Mouse (Mus musculus) heart, postnatal 14 days (tissue): ENCODE measurements around the gene Ucp3. TPM values are rescaled to one million over a fixed set of nuclear protein-coding genes. Genes with fewer than 3 reads are reported as not detected.

Experiments used
- DNase-seq, 2 experiments: peaks; one replicate each; pipeline ENCODE4 v3.0.0; 2021 to 2022
- intact Hi-C: fragments of 180-260 bp; cut with DNase I; formaldehyde crosslinking; loops from one replicate; pipeline ENCODE4 v1.15.1; 2025
- total RNA-seq, 2 experiments: library from RNA; stranded (reverse); gene quantifications; 2 replicates each; pipeline ENCODE4 v1.2.3; 2021

The Ucp3 gene
- total RNA-seq, 2 experiments from 2014 or later = 50.0 to 74.5 TPM

DNA sequence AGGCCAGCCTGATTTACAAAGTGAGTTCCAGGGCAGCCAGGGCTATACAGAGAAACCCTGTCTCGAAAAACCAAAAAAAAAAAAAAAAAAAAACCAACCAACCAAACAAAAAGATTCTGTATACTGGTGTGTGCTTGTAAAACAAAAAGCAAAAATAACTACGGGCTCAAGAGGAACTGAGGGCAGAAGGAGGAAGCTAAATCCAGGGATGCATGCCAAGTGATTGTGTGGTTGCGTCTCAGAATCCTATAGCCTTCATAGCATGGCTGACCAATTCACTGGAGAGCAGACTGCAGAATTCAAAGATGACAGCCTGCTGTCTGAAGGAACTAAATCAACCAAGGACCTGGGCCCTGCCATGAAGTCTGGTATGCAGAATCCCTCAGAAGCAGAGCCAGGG lies 61.4 kb downstream of the Ucp3 start:
- intact Hi-C loops = no loop called here
- DNase-seq = no peak

DNA sequence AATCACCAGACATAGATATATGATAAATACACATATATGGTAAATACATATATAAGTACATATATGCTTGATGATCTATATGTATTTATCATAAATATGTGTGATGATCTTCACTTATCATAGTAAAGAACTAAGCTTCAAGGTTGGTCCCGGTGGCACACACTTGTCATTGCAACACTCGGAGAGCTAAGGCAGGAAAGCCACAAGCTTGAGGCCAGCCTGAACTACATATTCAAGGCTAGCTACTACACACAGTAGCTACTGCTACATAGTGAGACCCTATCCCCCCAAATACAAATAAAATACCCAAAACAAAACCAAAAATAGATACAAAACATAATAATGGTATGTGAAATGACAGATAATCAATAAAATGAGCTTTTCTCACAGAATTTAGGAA lies 63.0 kb downstream of the Ucp3 start:
- DNase-seq = no peak
- intact Hi-C loops = no loop called here

Other genes with a start within 250 kb of the Ucp3 start
- gene Pgm2l1, start 245.6 kb upstream of the Ucp3 start, total RNA-seq = 1 to 10 TPM; 8.1 TPM
- 1 to 10 TPM in 1 of 2 experiments, under 1 TPM in 1; 0.80 to 1.1 TPM for gene P4ha3, start 187.5 kb upstream of the Ucp3 start, total RNA-seq
- 10 to 100 TPM; 10.2 to 12.9 TPM for gene C2cd3, start 100.8 kb upstream of the Ucp3 start, total RNA-seq
- gene Ppme1, start 100.7 kb upstream of the Ucp3 start, total RNA-seq = 10 to 100 TPM; 37.8 to 44.0 TPM
- gene Ucp2, start 20.3 kb downstream of the Ucp3 start, total RNA-seq = 100 to 1,000 TPM; 781 to 850 TPM
- gene Dnajb13, start 42.0 kb downstream of the Ucp3 start, total RNA-seq = not detected
- gene Coa4, start 64.1 kb downstream of the Ucp3 start, total RNA-seq = 10 to 100 TPM; 13.0 to 13.3 TPM
- gene Rab6a, start 134.4 kb downstream of the Ucp3 start, total RNA-seq = 10 to 100 TPM; 66.0 to 67.1 TPM
- gene Mrpl48, start 135.3 kb downstream of the Ucp3 start, total RNA-seq = 10 to 100 TPM; 65.9 to 70.4 TPM
- gene Plekhb1, start 189.4 kb downstream of the Ucp3 start, total RNA-seq = 1 to 10 TPM; 1.8 to 2.3 TPM
- gene Fam168a, start 233.6 kb downstream of the Ucp3 start, total RNA-seq = 10 to 100 TPM; 46.6 to 50.7 TPM